Mouse (Mus musculus) olfactory bulb, adult 2 months (tissue): ENCODE measurements at regions not wholly inside any gene's neighbourhood (a gene's known extent, or its start where the extent isn't known, plus 50 kb on each side); places are given as distances from the start of the nearest gene placed in this dataset.

Source experiments
- CTCF ChIP-seq: fragments of 200-500 bp; IDR thresholded peaks from 2 replicates; pipeline ENCODE4 v1.5.1; 2012; ENCODE audit warnings: low read depth, mild to moderate bottlenecking, low read length, moderate library complexity; ENCODE audit not compliant: insufficient read depth
- POLR2A ChIP-seq: fragments of 200-500 bp; IDR thresholded peaks from 2 replicates; pipeline ENCODE4 v1.6.1; 2012; ENCODE audit warnings: mild to moderate bottlenecking, low read depth, low read length, moderate library complexity; ENCODE audit not compliant: insufficient read depth

DNA sequence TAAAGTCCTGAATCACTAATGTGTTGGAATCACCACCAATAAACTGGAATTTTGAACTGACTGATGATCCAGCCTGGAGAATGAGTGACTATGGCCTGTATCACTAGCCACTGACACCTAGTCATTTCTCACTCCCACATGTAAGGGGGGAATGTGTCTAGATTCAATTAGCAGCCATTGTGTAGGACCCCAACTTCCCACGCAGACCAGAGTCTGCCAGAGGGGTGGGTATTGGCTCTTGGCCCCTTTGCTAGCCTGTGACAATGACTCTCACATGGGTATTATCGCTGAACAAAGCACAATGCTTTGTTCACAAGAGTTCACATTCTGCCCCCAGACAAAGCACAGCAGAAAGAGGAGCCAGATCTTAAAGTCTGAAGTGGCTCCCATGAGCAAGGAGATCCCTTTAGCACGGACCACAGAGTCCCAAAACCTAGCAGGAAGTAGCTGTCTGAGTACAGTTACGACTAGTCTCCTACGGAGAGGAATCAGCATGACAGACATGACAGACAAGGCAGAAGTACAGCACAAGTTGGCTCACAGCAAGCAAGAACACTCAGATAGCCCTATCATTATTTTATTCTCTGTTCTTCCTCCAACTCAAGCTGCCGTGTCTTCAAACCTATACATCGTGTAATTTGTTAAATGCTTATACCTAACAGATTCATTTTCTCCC is 130.0 kb upstream of the Foxq1 start:
- TF ChIP-seq POLR2A (no peak), CTCF (no peak)
